Mouse (Mus musculus) frontal cortex, adult 2 months (tissue): Measurements from ENCODE around the gene Lhx6. TPM values are rescaled to one million over a fixed set of nuclear protein-coding genes. Genes with fewer than 3 reads are reported as not detected.

Experiments used
- DNase-seq, 2 experiments: peaks; one replicate each; pipeline ENCODE4 v3.0.0; 2022; ENCODE audit warnings: low spot score in 1 of 2; ENCODE audit errors: extremely low spot score in 1 of 2
- polyA plus RNA-seq: library from polyadenylated mRNA; depleted of rRNA; stranded (reverse); fragments of >200 nt; gene quantifications from 2 replicates; pipeline ENCODE4 v1.2.3, GENCODE M21; 2012; rRNA removed

Lhx6 gene
- polyA plus RNA-seq, 1 experiment, result 4.9 TPM

DNA sequence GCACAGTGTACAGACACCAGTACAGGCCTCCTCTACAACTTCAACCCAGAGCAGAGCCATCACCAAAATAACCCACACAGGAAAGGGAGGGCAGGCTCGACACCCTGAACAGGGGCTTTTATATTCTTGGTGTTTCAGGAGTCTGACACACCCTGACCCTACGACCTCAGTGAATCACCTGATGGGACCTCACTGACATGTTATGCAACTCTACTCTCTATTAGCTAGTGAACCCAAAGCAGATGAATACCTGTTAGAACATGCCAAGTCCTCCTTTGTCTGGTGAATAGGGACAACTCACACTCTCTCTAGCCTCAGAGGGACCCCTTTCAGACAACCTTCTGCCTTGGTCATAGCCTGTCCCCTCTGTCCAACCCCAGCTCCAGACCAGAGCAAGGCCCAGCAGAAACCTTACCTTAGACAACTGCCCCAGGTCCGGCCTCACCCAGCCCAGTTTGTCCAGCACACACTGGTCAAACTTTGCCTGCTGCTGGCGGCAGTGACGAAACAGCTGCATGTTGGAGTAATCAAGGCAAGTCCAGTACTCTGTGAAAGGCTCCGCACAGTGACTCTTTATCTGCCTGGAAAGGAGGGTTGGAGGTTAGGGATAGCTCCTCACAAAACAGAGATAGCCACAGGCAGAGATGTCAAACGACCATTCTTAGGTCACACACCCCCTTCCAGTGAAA, 65.8 kb downstream of the Lhx6 start:
- DNase-seq, result no peak

DNA sequence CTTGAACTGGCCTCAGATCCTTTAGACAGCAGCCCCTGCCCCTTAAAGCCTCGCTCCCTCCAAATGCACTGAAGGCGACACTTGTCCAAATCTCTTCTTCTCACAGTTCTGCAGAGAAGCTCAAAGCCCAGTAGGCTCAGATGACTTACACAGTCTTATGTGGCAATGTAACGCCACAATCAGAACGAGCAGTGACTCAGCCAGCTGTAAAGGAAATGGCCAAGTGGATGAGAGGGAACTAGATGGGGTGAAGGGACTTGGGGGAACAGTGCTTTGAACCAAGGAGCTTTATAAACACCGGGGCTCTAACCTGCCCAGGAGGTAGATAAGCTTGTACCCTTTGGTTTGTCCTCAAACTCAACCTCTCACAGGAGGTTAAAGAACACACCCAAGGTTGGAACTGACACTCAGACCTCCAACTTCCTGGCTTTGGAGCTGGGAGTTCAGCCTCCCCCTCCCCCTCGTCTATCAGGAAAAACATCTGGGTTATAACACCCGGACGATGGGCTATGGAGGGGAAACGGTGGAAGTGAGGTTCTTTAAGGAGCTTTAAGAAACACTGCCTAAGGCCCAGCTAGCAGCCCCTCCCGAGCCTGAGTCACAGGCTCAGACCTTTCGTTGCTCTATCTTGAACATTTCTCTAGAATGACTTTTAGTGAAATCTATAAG, 69.7 kb downstream of the Lhx6 start:
- no peak for DNase-seq

DNA sequence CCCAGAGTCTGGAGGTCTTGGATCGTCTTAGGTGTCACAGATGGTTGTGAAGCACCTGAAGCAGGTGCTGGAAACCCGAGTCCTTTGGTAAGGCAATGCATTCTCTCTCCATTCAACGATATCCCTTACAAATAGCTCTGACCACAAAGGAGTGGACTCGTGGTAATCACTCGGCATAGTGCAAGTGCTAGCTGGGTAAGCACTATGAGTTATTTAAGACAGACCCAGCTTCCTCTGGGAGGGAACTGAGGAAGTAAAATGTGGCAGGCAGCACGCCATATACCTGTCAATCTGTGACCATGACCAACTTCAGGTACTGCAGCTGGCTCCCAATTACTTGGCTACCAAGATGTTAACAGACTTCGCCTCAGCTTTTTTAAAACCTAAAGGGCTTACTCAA, 70.3 kb downstream of the Lhx6 start:
- no peak for DNase-seq

DNA sequence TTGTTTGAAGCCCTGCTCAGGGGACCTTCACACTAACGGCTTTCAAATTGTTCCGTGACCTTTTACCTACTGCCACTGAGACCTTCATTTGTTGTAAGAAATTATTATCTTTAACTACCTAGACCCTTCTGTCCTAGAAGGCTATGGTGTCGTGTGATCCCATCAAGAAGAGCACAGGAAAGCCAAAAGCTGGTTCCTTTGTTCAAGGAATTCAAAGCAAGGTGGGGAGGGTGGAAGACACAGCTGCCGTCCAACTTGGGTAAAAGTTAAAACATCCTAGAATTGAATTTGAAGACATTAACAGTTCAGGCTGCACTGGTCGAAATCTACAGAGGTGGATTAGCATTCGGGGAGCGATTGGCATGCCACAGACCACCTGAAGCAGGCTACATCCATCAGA, 71.2 kb downstream of the Lhx6 start:
- no peak for DNase-seq

DNA sequence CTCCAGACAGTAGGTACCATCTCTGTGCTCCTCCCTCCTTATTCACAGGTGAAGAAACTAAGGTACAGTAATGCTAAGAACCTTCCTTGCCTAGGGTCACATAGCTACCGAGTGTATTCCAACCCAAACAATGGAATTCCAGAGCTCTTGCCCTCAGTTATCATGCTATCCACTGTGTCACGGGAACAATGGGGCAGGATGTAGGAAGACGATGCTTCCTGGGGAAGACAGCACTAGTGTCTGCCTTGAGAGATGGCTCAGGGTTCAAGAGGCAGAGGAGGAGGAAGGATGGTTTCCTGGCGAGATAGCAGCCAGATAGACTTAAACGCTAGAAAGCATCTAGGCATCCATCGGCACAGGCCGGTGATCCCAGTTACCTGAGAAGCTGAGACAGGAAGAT, 72.3 kb downstream of the Lhx6 start:
- DNase-seq, result no peak

Other genes starting within 250 kb of the Lhx6 start
- 24.8 and 25.6 TPM in 2 replicates for gene Ttll11, start 125.5 kb downstream of the Lhx6 start, polyA plus RNA-seq
- 216 and 220 TPM in 2 replicates for gene Ndufa8, start 56.0 kb downstream of the Lhx6 start, polyA plus RNA-seq
- gene Morn5, start 56.0 kb downstream of the Lhx6 start, polyA plus RNA-seq, result 1.5 and 2.6 TPM in 2 replicates
- gene Mrrf, start 31.0 kb upstream of the Lhx6 start, polyA plus RNA-seq, result 16.2 and 18.7 TPM in 2 replicates
- gene Rbm18, start 31.4 kb upstream of the Lhx6 start, polyA plus RNA-seq, result 52.4 and 55.6 TPM in 2 replicates
- gene Ptgs1, start 125.0 kb upstream of the Lhx6 start, polyA plus RNA-seq, result 14.1 and 16.0 TPM in 2 replicates